Mouse (Mus musculus) olfactory bulb, adult 2 months (tissue): ENCODE measurements around the gene Tdp1. TPM values are rescaled to one million over a fixed set of nuclear protein-coding genes. Genes with fewer than 3 reads are reported as not detected.
A peak's percentile ranks its signal among the peaks of the same experiment; 100 is the strongest.

ENCODE experiments used
- H3K27ac ChIP-seq: fragments of 200-500 bp; 2 replicates; pipeline ENCODE4 v1.5.1; 2012; ENCODE audit warnings: low read depth, low read length; ENCODE audit not compliant: insufficient read depth
- H3K4me1 ChIP-seq: fragments of 200-500 bp; 2 replicates; pipeline ENCODE4 v1.6.1; 2012; ENCODE audit warnings: low read length; ENCODE audit not compliant: control insufficient read depth, insufficient read depth
- H3K4me3 ChIP-seq: fragments of 200-500 bp; 2 replicates; pipeline ENCODE4 v1.5.1; 2012; ENCODE audit warnings: mild to moderate bottlenecking, low read depth, low read length, moderate library complexity; ENCODE audit not compliant: insufficient read depth
- CTCF ChIP-seq: fragments of 200-500 bp; IDR thresholded peaks from 2 replicates; pipeline ENCODE4 v1.5.1; 2012; ENCODE audit warnings: low read depth, mild to moderate bottlenecking, low read length, moderate library complexity; ENCODE audit not compliant: insufficient read depth
- POLR2A ChIP-seq: fragments of 200-500 bp; IDR thresholded peaks from 2 replicates; pipeline ENCODE4 v1.6.1; 2012; ENCODE audit warnings: mild to moderate bottlenecking, low read depth, low read length, moderate library complexity; ENCODE audit not compliant: insufficient read depth
- WGBS: fragments of 180-500 bp; shearing (Covaris S2); methylation state at CpG from one replicate; pipeline ENCODE4 v1.1.7; 2018; 5-methylcytosine and 5-hydroxymethylcytosine counted together
- polyA plus RNA-seq: library from polyadenylated mRNA; stranded (reverse); fragments of >200 nt; gene quantifications from 2 replicates; pipeline ENCODE4 v1.2.4, GENCODE M21; 2012; ENCODE audit warnings: low replicate concordance; ENCODE audit not compliant: missing spikeins, insufficient read depth, insufficient read length

The Tdp1 gene
- polyA plus RNA-seq, 1 experiment, result not detected

GRCm38 (mm10) chr12:99917800-99918427 is 33.6 kb downstream of the Tdp1 start:
- Histone ChIP-seq H3K4me1 (peaks cover 20% of the 10 kb centered on the region), H3K4me3 (no peak overlapping the region), H3K27ac (peak overlapping the region; percentile 81)
- WGBS, result 40% methylated on average over 15 of the region's 15 CpGs
- TF ChIP-seq POLR2A (no peak), CTCF (no peak)

GRCm38 (mm10) chr12:99919636-99920035 is 35.3 kb downstream of the Tdp1 start:
- WGBS, result 86% methylated on average over 3 of the region's 3 CpGs

GRCm38 (mm10) chr12:99921045-99921444 is 36.7 kb downstream of the Tdp1 start:
- TF ChIP-seq POLR2A, result no peak
- no peak for TF ChIP-seq CTCF
- Histone ChIP-seq H3K4me1 (peaks cover 11% of the 10 kb centered on the region), H3K27ac (no peak overlapping the region), H3K4me3 (no peak overlapping the region)
- WGBS, result 84% methylated on average over 3 of the region's 3 CpGs

More at GRCm38 (mm10) chr12:99919636-99920035, 35.3 kb downstream of the Tdp1 start:
- Histone ChIP-seq H3K27ac (no peak overlapping the region), H3K4me3 (no peak overlapping the region), H3K4me1 (peaks cover 17% of the 10 kb centered on the region)
- TF ChIP-seq CTCF, result no peak
- TF ChIP-seq POLR2A, result no peak

- TF ChIP-seq POLR2A (no peak), CTCF (no peak)
- no peak overlapping the region for H3K27ac ChIP-seq
- WGBS, result 28% methylated on average over 5 of the region's 5 CpGs
- H3K4me1 ChIP-seq, result peaks cover 3% of the 10 kb centered on the region
- no peak overlapping the region for H3K4me3 ChIP-seq
Observed at GRCm38 (mm10) chr12:99923131-99923606, 38.9 kb downstream of the Tdp1 start.

- Histone ChIP-seq H3K4me1 (no peaks in the 10 kb centered on the region), H3K4me3 (no peak overlapping the region), H3K27ac (no peak overlapping the region)
- no peak for TF ChIP-seq CTCF
- no peak for TF ChIP-seq POLR2A
- WGBS, result 64% methylated on average over 5 of the region's 5 CpGs
Observed at GRCm38 (mm10) chr12:99923703-99924102, 39.4 kb downstream of the Tdp1 start.

GRCm38 (mm10) chr12:99928311-99928710 is 44.0 kb downstream of the Tdp1 start:
- no peak overlapping the region for H3K4me3 ChIP-seq
- no peak for TF ChIP-seq CTCF
- no peak for TF ChIP-seq POLR2A
- peak overlapping the region; percentile 9; the same call in 1 of the 2 replicates for H3K27ac ChIP-seq
- 59% methylated on average over 7 of the region's 7 CpGs for WGBS
- peaks cover 4% of the 10 kb centered on the region; the same call in 1 of the 2 replicates for H3K4me1 ChIP-seq

- H3K27ac ChIP-seq, result no peak overlapping the region
- TF ChIP-seq CTCF, result no peak
- TF ChIP-seq POLR2A, result no peak
- WGBS, result 72% methylated on average over 1 of the region's 1 CpGs
- H3K4me3 ChIP-seq, result no peak overlapping the region
- peaks cover 4% of the 10 kb centered on the region; the same call in 1 of the 2 replicates for H3K4me1 ChIP-seq
Observed at GRCm38 (mm10) chr12:99929160-99929559, 44.8 kb downstream of the Tdp1 start.

GRCm38 (mm10) chr12:99932245-99932644 is 47.9 kb downstream of the Tdp1 start:
- Histone ChIP-seq H3K4me3 (no peak overlapping the region), H3K4me1 (peaks cover 4% of the 10 kb centered on the region; the same call in 1 of the 2 replicates), H3K27ac (no peak overlapping the region)
- WGBS, result 86% methylated on average over 4 of the region's 4 CpGs
- no peak for TF ChIP-seq POLR2A
- no peak for TF ChIP-seq CTCF

- Histone ChIP-seq H3K27ac (no peak overlapping the region), H3K4me1 (peaks cover 4% of the 10 kb centered on the region; the same call in 1 of the 2 replicates), H3K4me3 (no peak overlapping the region)
- 95% methylated on average over 3 of the region's 3 CpGs for WGBS
- TF ChIP-seq CTCF, result no peak
- no peak for TF ChIP-seq POLR2A
Observed at GRCm38 (mm10) chr12:99933630-99934029, 49.3 kb downstream of the Tdp1 start.
